Mouse (Mus musculus): ENCODE measurements at regions not wholly inside any gene's neighbourhood (a gene's known extent, or its start where the extent isn't known, plus 50 kb on each side); places are given as distances from the start of the nearest gene placed in this dataset.
A peak's percentile ranks its signal among the peaks of the same experiment; 100 is the strongest.

DNA sequence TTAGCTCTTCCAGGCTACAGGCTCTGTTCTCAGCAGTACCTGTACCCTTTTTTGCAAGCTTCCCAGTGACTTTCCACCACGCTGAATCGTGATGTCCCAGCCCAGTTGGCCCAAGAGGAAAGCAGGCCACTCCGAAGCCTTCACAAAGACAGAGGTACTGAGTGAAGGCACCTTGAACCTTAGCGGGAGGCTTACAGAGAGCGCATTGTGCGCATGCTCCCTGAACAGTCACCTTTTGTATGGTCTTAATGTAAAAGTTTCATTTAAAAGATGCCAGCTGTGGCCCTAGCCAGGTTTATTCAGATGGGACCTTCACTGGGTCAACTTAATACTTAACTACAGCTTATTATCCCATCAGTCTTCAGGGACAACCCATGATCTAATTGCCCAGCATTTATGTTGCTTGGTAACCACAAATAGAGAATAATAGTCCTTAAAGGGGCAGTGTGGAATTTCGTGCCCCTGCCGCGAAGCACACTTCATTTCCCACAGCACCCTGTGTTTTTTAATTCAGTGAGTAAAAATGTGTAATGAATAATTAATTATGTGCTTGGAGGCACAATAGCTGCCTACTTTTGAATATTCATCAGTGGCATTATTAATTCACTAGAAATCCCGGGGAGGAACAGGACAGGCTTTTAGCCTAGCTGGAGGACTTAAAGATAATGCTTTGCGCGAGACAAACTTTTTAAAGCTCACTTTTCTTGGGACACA lies 111.3 kb upstream of the Vrk1 start:
- no peak for ATAC-seq (ENCODE audit: poor library complexity, severe bottlenecking)

GRCm38 (mm10) chr12:105899294-105899909 lies 110.6 kb upstream of the Vrk1 start:
- ATAC-seq (ENCODE audit: poor library complexity, severe bottlenecking) = no peak

DNA sequence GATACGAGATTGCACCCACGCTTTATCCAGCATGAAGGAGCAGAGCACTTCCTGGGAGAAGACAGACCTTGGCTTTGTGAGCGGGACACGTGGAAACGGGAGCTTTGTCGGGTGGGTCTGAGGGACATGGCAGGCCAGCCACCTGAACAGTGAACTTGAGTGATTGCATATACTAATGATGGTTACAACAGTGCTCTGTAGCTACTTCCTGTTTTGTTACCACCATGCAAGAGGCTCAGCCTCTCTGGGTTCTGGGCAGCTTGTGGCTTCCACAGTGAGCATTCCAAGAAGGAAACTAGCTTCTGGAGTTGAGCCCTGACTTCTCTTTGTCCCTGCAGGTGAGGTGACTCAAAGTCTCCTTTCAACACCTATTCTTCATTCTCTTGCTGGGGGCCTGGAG lies 109.5 kb upstream of the Vrk1 start:
- peak; percentile 76 for ATAC-seq (ENCODE audit: poor library complexity, severe bottlenecking)

GRCm38 (mm10) chr12:105903072-105903471 lies 107.0 kb upstream of the Vrk1 start:
- ATAC-seq (ENCODE audit: poor library complexity, severe bottlenecking) = no peak

DNA sequence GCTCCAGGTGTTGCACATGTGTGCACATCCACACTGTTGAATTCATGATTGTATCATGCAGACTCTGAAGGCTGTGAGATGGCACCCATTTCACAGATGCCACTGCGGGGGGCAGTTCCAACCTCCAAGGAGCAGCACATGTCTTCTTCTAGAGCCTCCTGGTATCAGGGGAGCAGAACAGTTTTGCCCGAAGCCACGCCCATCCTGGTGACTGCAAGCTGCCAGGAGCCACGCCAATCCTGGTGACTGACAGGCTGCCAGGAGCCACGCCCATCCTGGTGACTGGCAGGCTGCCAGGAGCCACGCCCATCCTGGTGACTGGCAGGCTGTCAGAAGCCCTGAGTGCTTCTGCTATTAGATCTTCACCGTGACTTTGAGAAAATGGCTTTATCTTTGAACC lies 103.4 kb upstream of the Vrk1 start:
- peak; percentile 80 for ATAC-seq (ENCODE audit: poor library complexity, severe bottlenecking)

DNA sequence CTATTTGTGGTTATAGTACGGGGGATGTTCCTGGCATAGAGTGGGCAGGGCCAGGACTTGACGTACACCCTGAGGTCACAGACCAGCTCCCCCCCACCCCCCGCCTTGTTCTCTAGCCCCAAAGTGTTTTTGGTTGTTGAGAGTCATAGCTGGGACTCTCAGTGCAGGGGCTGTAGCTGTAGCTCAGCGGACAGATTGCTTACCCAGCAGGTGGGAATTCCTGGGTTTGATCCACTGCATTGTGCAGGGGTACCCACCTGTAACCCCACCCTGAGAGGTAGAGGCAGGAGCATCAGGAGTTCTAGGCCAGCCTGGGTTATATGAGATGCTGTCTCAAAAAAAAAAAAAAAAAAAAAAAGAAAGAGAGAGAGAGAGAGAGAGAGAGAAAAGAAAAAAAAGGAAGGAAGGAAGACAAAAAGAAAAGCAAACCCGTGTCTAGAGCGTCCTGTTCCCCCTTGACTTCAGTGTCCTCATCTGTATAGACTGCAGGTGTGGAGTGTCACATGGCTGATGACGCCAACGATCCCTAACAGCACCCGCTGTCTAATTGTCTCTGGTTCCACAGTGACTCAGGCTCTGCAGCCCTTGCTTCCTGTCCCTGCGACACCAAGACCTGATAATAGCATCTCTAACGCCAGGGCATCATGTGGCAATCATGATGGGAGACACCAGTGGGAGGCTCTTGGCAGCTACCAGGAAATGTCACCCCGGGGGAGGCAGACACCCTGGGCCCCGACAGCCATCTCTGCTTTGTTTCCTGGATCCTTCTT lies 102.0 kb upstream of the Vrk1 start:
- ATAC-seq (ENCODE audit: poor library complexity, severe bottlenecking) = peak; percentile 28; the same call in 1 of the 2 replicates

DNA sequence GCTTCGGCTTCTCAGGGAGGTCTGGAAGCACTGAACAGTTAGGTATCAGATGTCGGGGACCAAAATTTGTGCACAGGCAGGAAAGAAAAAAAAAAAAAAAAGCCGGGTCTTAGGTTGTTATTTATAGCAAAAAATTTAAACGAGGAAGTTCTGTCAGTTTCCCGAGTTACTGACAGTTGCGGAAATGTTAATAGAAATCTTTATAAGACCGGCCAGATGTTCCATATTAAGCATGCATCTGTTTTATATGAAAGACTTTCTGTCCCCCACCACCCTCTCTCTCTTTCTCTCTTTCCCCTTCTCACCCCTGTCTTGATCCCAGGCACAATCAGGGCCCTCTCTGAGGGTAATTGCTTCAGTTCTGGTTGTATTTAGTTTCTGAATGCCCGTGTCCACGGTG lies 98.5 kb upstream of the Vrk1 start:
- ATAC-seq (ENCODE audit: poor library complexity, severe bottlenecking) = no peak

DNA sequence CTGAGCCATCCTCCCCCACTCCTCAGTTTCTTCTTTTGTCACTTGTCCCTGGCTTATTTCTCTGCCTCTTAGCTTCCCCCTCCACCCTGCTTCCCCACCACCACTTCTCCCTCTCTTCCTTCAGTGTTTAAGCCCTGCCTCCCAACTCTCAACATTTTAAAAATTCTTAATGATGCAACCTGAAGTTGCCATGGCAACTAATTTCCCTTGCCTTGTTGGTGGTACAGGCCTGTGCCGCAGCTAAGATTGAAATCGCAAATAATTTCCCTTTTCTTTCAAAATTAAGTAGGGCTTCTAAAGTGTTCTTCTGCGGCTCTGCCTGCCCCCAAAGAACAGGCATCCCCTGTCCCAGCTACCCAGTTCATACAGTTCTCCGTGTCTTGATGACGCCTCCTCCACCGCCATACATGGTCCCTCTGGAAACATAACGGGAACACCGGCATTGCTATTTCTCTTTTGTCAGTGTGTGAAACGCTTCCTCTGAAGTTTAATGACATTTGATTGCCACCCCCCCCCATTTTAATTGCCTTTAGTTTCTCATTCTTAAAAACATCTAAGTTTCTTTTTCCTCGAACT lies 92.6 kb upstream of the Vrk1 start:
- no peak for ATAC-seq (ENCODE audit: poor library complexity, severe bottlenecking)

DNA sequence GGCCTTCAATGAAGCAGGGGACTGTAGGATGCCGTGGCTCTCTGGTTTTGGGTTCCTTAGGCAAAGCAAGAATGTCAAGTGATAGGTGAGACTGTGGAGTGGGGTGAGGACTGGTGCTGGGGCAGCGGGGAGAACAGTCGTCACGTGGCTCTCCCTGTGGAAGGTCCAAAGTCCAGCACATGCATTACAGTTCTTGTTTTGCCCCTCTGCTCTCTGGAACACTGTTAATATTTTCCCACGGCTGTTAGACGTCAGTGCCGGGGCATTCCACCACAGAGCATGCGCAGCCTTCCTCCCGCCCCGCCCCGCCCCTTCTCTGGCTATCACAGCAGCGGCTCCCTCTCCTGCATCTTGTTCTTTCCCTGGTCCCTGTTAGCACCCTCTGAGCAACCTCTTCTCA lies 91.3 kb upstream of the Vrk1 start:
- no peak for ATAC-seq (ENCODE audit: poor library complexity, severe bottlenecking)

DNA sequence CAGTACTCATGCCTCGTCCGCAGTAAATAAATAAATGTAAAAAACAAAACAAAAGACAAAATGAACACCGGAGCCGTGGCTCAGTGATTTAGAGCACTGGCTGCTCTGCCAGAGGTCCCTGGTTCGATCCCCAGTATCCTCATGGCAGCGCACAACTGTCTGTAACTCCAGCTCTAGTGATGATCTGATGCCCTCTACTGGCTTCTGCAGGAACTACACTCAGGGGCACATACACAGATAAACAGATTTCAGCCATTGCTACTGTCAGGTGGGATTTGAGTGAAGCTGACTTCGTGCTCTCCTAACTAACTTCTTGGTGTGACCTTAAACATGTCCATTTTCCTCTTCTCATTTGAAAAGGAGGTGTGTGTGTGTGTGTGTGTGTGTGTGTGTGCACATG lies 82.8 kb upstream of the Vrk1 start:
- ATAC-seq (ENCODE audit: poor library complexity, severe bottlenecking) = no peak

DNA sequence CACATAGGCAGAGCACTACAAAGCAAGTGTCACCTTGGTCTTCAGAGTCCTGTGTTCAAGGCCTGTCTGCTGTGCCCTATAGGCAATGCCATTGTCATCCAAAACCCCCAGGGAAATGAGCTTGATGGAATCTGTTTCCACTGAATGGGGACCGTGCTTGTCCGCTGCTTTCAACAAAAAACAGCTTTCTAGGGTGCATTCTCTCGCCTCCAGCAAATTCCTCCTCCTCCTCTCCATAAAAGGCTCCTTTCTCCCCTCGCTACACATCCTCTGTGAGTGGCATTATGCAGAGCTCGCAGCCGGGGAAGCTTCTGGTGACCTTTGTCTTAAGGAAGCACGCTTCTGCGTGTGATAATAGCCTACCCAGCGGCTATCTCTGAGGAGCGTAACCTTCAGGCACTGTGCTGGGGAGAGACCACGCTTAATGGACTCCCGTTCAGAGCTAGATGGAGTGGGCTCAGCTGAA lies 80.5 kb upstream of the Vrk1 start:
- no peak for ATAC-seq (ENCODE audit: poor library complexity, severe bottlenecking)

DNA sequence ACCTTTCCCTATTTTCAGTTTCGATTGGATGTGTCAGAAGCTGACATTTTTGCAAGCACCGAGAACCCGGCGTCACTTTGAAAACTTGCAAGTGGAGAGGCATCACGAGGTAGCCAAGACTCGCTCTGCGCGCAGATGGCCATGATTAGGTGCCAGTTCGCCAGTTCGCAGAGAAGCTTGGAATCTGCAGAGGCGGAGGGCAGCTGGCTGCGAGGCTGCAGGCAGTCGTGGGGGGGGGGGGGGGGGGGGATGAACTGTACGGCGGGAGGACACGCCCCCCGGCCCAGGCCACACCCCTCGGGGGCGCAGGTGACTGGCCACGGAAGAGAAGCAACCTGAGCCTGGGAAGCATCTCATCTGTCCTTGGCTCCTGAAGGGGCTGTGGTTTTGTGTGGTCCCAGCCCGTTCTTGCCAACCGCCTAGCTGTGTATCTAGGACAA lies 74.6 kb upstream of the Vrk1 start:
- no peak for ATAC-seq (ENCODE audit: poor library complexity, severe bottlenecking)

DNA sequence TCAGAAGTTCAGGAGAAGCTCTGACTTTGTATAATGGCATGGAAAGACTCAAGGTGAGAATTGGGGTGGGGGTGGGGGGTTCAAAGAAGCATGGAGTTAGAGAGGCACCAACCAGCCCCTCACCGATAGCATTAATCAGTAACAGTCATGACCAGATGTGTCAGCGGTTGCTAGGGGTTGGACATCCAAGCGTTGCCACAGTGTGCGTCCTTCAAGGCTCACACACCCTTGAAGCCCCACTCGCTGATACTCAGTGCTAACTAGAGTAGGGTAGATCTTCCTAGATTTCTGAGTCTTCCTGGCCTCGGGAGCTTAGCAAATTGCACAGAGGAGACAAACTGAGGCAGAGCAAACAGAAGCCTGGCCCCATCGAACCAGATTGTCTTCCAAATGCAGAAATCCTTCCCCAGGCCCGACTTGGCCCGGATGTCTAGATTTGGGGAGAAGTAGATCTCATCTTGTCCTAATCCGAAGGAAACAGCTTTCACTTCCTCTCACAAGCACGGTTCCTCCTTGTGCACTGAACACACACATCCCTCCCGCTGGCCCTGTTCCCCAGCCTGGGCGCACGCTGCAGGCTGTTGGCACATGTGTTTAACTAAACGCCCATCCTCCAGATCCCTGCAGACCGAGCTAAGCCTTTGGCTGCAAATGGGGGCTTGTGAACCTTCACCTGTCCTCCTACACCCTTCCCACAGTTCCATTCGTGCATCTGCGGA lies 73.1 kb upstream of the Vrk1 start:
- ATAC-seq (ENCODE audit: poor library complexity, severe bottlenecking) = peak; percentile 95

GRCm38 (mm10) chr12:105942136-105943076 lies 67.6 kb upstream of the Vrk1 start:
- no peak for ATAC-seq (ENCODE audit: poor library complexity, severe bottlenecking)

- no peak for ATAC-seq (ENCODE audit: poor library complexity, severe bottlenecking)
Measured at GRCm38 (mm10) chr12:105943077-105943433, 67.0 kb upstream of the Vrk1 start.

DNA sequence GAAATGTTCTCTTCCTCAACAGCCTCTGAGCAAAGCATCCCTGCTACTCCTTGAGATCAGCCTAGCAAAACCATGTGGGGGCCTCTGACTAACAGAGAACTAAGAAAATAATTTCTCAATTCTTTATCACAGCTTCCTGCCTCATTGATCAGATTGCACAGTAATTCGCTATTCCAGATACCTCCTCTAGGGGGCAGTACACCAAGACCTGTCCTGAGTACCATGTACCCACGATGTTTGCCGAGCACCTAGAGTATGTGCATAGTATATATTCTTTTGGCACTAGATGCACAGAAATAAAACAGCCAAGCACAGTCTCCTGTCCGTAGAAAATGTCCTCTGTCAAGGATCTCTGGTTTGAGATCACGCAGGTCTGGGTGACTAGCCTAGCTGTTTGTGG lies 62.7 kb upstream of the Vrk1 start:
- ATAC-seq (ENCODE audit: poor library complexity, severe bottlenecking) = no peak

DNA sequence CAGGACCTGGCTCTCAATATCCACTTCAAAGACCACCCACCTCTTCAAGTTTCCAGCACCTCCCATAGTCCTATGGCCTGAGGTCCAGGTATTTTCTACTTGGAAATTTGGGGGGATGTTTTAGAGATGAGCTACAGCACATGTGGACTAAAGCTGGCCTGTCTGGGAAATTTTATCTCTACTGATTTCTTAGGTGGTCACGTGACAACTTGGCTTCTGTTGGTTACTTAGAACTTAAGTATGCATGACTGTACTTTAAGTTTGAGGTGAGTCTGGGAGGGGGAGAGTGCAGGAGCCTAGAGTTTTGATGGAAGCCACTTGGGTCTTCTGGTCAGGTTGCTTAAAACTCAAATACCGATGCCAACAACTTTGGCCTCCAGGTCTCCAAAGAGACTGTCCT lies 61.7 kb upstream of the Vrk1 start:
- ATAC-seq (ENCODE audit: poor library complexity, severe bottlenecking) = no peak

DNA sequence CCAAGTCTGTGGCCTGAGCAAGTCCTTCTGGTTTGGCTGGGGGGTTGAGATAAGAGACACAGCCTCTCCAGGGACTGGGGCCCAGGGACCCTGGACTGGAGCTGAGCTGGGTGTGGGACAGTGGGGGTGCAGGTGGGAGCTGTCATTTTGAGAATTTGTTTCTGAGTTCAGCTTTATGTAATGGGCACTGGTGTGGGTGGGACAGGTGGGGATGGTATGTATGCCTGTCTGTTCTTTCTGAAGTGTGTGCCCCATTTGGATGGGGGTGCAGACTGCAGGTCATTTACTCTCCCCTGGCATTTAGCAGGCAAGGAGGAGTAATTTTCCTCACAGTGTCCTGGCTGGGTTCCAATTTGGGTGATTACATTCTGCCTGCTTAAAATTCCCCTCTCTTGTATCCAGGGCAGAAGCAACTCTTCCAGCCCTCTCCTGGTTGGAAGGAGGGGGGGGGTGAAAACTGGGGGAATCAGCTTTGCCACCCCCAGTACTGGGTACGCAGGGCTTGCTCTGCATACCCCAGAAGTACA lies 54.2 kb upstream of the Vrk1 start:
- ATAC-seq (ENCODE audit: poor library complexity, severe bottlenecking) = no peak

DNA sequence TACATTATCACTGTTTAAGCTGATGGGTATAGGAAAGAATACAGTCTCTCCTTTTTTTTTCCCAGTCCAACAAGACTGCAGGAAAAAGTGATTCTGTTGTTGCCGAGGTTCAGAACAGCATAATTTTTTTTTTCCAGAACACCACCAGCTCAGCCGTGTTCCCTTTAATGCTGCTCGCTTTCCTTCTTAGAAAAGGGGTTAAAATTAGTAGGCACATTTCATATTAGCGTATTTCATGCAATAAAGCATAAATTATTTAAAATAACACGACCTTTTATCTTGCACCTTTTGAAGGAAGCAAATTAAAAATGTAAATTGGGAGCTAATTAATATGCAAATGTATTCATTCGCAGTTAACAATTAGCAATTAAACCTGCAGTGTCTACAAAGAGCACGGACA lies 50.3 kb upstream of the Vrk1 start:
- no peak for ATAC-seq (ENCODE audit: poor library complexity, severe bottlenecking)
